Mouse (Mus musculus) heart, postnatal 0 days (tissue): ENCODE measurements around the gene Tmem176b.

ENCODE experiments used
- CTCF ChIP-seq: IDR thresholded peaks from 2 replicates; pipeline ENCODE4 v1.5.1; 2016; ENCODE audit warnings: antibody characterized with exemption, control low read depth, low read depth
- EP300 ChIP-seq: IDR thresholded peaks from 2 replicates; pipeline ENCODE4 v1.6.1; 2016; ENCODE audit warnings: antibody characterized with exemption, low read depth

GRCm38 (mm10) chr6:48828976-48829375, 12.3 kb downstream of the Tmem176b start:
- TF ChIP-seq CTCF (no peak), EP300 (no peak)
